Mouse (Mus musculus): ENCODE measurements around the gene Cd3d. TPM values are rescaled to one million over a fixed set of nuclear protein-coding genes. Genes with fewer than 3 reads are reported as not detected.
A peak's percentile ranks its signal among the peaks of the same experiment; 100 is the strongest.

Cd3d gene
- not detected in 2 replicates for polyA plus RNA-seq (2014; fragmentation: Nextera tagmentation; extraction: Ambion mirVana)

GRCm38 (mm10) chr9:44981676-44982075, at the start of gene Cd3d:
Cd3d (plus strand) TSS chr9:44981786.
- Histone ChIP-seq H3K27ac (ENCODE audit: low read length) (no peak within 1 kb of the TSS), H3K9ac (replicated peaks; ENCODE audit: low read depth, low read length) (no peak within 1 kb of the TSS), H3K4me3 (ENCODE audit: low read depth, low read length) (no peak within 1 kb of the TSS), H3K27me3 (ENCODE audit: control insufficient read depth, insufficient read depth, low read length) (no peaks in the 10 kb centered on the region), H3K9me3 (ENCODE audit: control insufficient read depth, low read depth, low read length) (no peaks in the 10 kb centered on the region), H3K4me1 (ENCODE audit: control insufficient read depth, insufficient read depth, low read length) (no peaks in the 10 kb centered on the region), H3K36me3 (ENCODE audit: control insufficient read depth, insufficient read depth, low read length) (no peaks in the 10 kb centered on the region), H3K4me2 (replicated peaks; ENCODE audit: low read depth, low read length) (no peak within 1 kb of the TSS)
- WGBS: 79% methylated on average over 4 of the region's 4 CpGs
- ATAC-seq (ENCODE audit: insufficient number of reproducible peaks, insufficient read depth, low FRiP score, low read depth): no peak

- Histone ChIP-seq H3K4me1 (ENCODE audit: control insufficient read depth, insufficient read depth, low read length) (no peaks in the 10 kb centered on the region), H3K4me3 (ENCODE audit: low read depth, low read length) (no peak overlapping the region), H3K36me3 (ENCODE audit: control insufficient read depth, insufficient read depth, low read length) (peaks cover 63% of the 10 kb centered on the region), H3K9me3 (ENCODE audit: control insufficient read depth, low read depth, low read length) (no peaks in the 10 kb centered on the region), H3K27ac (ENCODE audit: low read length) (no peak overlapping the region), H3K4me2 (replicated peaks; ENCODE audit: low read depth, low read length) (no peak overlapping the region), H3K9ac (replicated peaks; ENCODE audit: low read depth, low read length) (no peak overlapping the region), H3K27me3 (ENCODE audit: control insufficient read depth, insufficient read depth, low read length) (no peaks in the 10 kb centered on the region)
- 84% methylated on average over 4 of the region's 4 CpGs for WGBS
- no peak for ATAC-seq (ENCODE audit: insufficient number of reproducible peaks, insufficient read depth, low FRiP score, low read depth)
Measured at GRCm38 (mm10) chr9:44941756-44942155, 39.8 kb upstream of the Cd3d start.

- Histone ChIP-seq H3K27me3 (ENCODE audit: control insufficient read depth, insufficient read depth, low read length) (no peaks in the 10 kb centered on the region), H3K9me3 (ENCODE audit: control insufficient read depth, low read depth, low read length) (no peaks in the 10 kb centered on the region), H3K9ac (replicated peaks; ENCODE audit: low read depth, low read length) (no peak overlapping the region), H3K4me2 (replicated peaks; ENCODE audit: low read depth, low read length) (no peak overlapping the region), H3K27ac (ENCODE audit: low read length) (no peak overlapping the region), H3K4me3 (ENCODE audit: low read depth, low read length) (no peak overlapping the region), H3K4me1 (ENCODE audit: control insufficient read depth, insufficient read depth, low read length) (no peaks in the 10 kb centered on the region), H3K36me3 (ENCODE audit: control insufficient read depth, insufficient read depth, low read length) (peaks cover 64% of the 10 kb centered on the region)
- 92% methylated on average over 4 of the region's 4 CpGs for WGBS
- no peak for ATAC-seq (ENCODE audit: insufficient number of reproducible peaks, insufficient read depth, low FRiP score, low read depth)
Measured at GRCm38 (mm10) chr9:44942421-44942820, 39.2 kb upstream of the Cd3d start.

- H3K9me3 ChIP-seq (ENCODE audit: control insufficient read depth, low read depth, low read length): no peaks in the 10 kb centered on the region
- no peak overlapping the region for H3K4me3 ChIP-seq (ENCODE audit: low read depth, low read length)
- H3K4me2 ChIP-seq (replicated peaks; ENCODE audit: low read depth, low read length): no peak overlapping the region
- 85% methylated on average over 7 of the region's 7 CpGs for WGBS
- ATAC-seq (ENCODE audit: insufficient number of reproducible peaks, insufficient read depth, low FRiP score, low read depth): no peak
- no peak overlapping the region for H3K27ac ChIP-seq (ENCODE audit: low read length)
- no peaks in the 10 kb centered on the region for H3K4me1 ChIP-seq (ENCODE audit: control insufficient read depth, insufficient read depth, low read length)
- no peaks in the 10 kb centered on the region for H3K27me3 ChIP-seq (ENCODE audit: control insufficient read depth, insufficient read depth, low read length)
- H3K36me3 ChIP-seq (ENCODE audit: control insufficient read depth, insufficient read depth, low read length): peaks cover 74% of the 10 kb centered on the region
- H3K9ac ChIP-seq (replicated peaks; ENCODE audit: low read depth, low read length): no peak overlapping the region
Measured at GRCm38 (mm10) chr9:44946185-44946695, 35.3 kb upstream of the Cd3d start.

- 90% methylated on average over 5 of the region's 5 CpGs for WGBS
- H3K36me3 ChIP-seq (ENCODE audit: control insufficient read depth, insufficient read depth, low read length): peaks cover 78% of the 10 kb centered on the region
- H3K4me3 ChIP-seq (ENCODE audit: low read depth, low read length): no peak overlapping the region
- H3K27ac ChIP-seq (ENCODE audit: low read length): no peak overlapping the region
- no peaks in the 10 kb centered on the region for H3K4me1 ChIP-seq (ENCODE audit: control insufficient read depth, insufficient read depth, low read length)
- H3K27me3 ChIP-seq (ENCODE audit: control insufficient read depth, insufficient read depth, low read length): no peaks in the 10 kb centered on the region
- H3K9ac ChIP-seq (replicated peaks; ENCODE audit: low read depth, low read length): no peak overlapping the region
- H3K9me3 ChIP-seq (ENCODE audit: control insufficient read depth, low read depth, low read length): no peaks in the 10 kb centered on the region
- no peak overlapping the region for H3K4me2 ChIP-seq (replicated peaks; ENCODE audit: low read depth, low read length)
- no peak for ATAC-seq (ENCODE audit: insufficient number of reproducible peaks, insufficient read depth, low FRiP score, low read depth)
Measured at GRCm38 (mm10) chr9:44947836-44948235, 33.8 kb upstream of the Cd3d start.

GRCm38 (mm10) chr9:44954432-44954831, 27.2 kb upstream of the Cd3d start:
- H3K27me3 ChIP-seq (ENCODE audit: control insufficient read depth, insufficient read depth, low read length): no peaks in the 10 kb centered on the region
- peaks cover 62% of the 10 kb centered on the region for H3K36me3 ChIP-seq (ENCODE audit: control insufficient read depth, insufficient read depth, low read length)
- no peak overlapping the region for H3K4me3 ChIP-seq (ENCODE audit: low read depth, low read length)
- no peaks in the 10 kb centered on the region for H3K9me3 ChIP-seq (ENCODE audit: control insufficient read depth, low read depth, low read length)
- 86% methylated on average over 3 of the region's 3 CpGs for WGBS
- H3K27ac ChIP-seq (ENCODE audit: low read length): no peak overlapping the region
- H3K4me2 ChIP-seq (replicated peaks; ENCODE audit: low read depth, low read length): no peak overlapping the region
- no peak for ATAC-seq (ENCODE audit: insufficient number of reproducible peaks, insufficient read depth, low FRiP score, low read depth)
- no peaks in the 10 kb centered on the region for H3K4me1 ChIP-seq (ENCODE audit: control insufficient read depth, insufficient read depth, low read length)
- no peak overlapping the region for H3K9ac ChIP-seq (replicated peaks; ENCODE audit: low read depth, low read length)

- Histone ChIP-seq H3K27ac (ENCODE audit: low read length) (no peak within 1 kb of the TSS), H3K4me3 (ENCODE audit: low read depth, low read length) (peak within 1 kb of the TSS; percentile 73), H3K4me2 (replicated peaks; ENCODE audit: low read depth, low read length) (peak within 1 kb of the TSS; percentile 82), H3K9ac (replicated peaks; ENCODE audit: low read depth, low read length) (peak within 1 kb of the TSS; percentile 60), H3K4me1 (ENCODE audit: control insufficient read depth, insufficient read depth, low read length) (peaks cover 9% of the 10 kb centered on the region; the same call in 1 of the 2 replicates), H3K36me3 (ENCODE audit: control insufficient read depth, insufficient read depth, low read length) (peaks cover 4% of the 10 kb centered on the region), H3K27me3 (ENCODE audit: control insufficient read depth, insufficient read depth, low read length) (no peaks in the 10 kb centered on the region), H3K9me3 (ENCODE audit: control insufficient read depth, low read depth, low read length) (no peaks in the 10 kb centered on the region)
- peak; percentile 95 for ATAC-seq (ENCODE audit: insufficient number of reproducible peaks, insufficient read depth, low FRiP score, low read depth)
- WGBS: under 1% methylated on average over 39 of the region's 39 CpGs
Measured at GRCm38 (mm10) chr9:44965126-44965832, 16.3 kb upstream of the Cd3d start, which contains the start of gene Ube4a. Ube4a (minus strand) TSS chr9:44965600.

- WGBS: 15% methylated on average over 10 of the region's 10 CpGs
- Histone ChIP-seq H3K27me3 (ENCODE audit: control insufficient read depth, insufficient read depth, low read length) (no peaks in the 10 kb centered on the region), H3K4me3 (ENCODE audit: low read depth, low read length) (peak overlapping the region; percentile 73), H3K27ac (ENCODE audit: low read length) (no peak overlapping the region), H3K4me2 (replicated peaks; ENCODE audit: low read depth, low read length) (peak overlapping the region; percentile 82), H3K36me3 (ENCODE audit: control insufficient read depth, insufficient read depth, low read length) (peaks cover 2% of the 10 kb centered on the region), H3K9ac (replicated peaks; ENCODE audit: low read depth, low read length) (no peak overlapping the region), H3K9me3 (ENCODE audit: control insufficient read depth, low read depth, low read length) (no peaks in the 10 kb centered on the region), H3K4me1 (ENCODE audit: control insufficient read depth, insufficient read depth, low read length) (peaks cover 9% of the 10 kb centered on the region; the same call in 1 of the 2 replicates)
- no peak for ATAC-seq (ENCODE audit: insufficient number of reproducible peaks, insufficient read depth, low FRiP score, low read depth)
Measured at GRCm38 (mm10) chr9:44965833-44966466, 15.6 kb upstream of the Cd3d start.

All from stomach, embryonic 14.5 days (tissue).